Mouse (Mus musculus): Measurements from ENCODE around the gene Unc5cl.

Gene Unc5cl

GRCm38 (mm10) chr17:48539326-48539725 lies 84.6 kb downstream of the Unc5cl start:
- DNase-seq (ENCODE audit: low read depth): no peak

GRCm38 (mm10) chr17:48542733-48543132 lies 88.0 kb downstream of the Unc5cl start:
- no peak for DNase-seq (ENCODE audit: low read depth)

- DNase-seq (ENCODE audit: low read depth): no peak
Observed at GRCm38 (mm10) chr17:48543301-48543765, 88.6 kb downstream of the Unc5cl start.

GRCm38 (mm10) chr17:48544722-48545121 lies 90.0 kb downstream of the Unc5cl start:
- DNase-seq (ENCODE audit: low read depth): no peak

- no peak for DNase-seq (ENCODE audit: low read depth)
Observed at GRCm38 (mm10) chr17:48545223-48545943, 90.7 kb downstream of the Unc5cl start.

- DNase-seq (ENCODE audit: low read depth): no peak
Observed at GRCm38 (mm10) chr17:48546036-48546435, 91.3 kb downstream of the Unc5cl start.

GRCm38 (mm10) chr17:48547668-48548067 lies 93.0 kb downstream of the Unc5cl start:
- no peak for DNase-seq (ENCODE audit: low read depth)

- no peak for DNase-seq (ENCODE audit: low read depth)
Observed at GRCm38 (mm10) chr17:48551788-48552531, 97.3 kb downstream of the Unc5cl start.

- no peak for DNase-seq (ENCODE audit: low read depth)
Observed at GRCm38 (mm10) chr17:48552532-48552915, 97.8 kb downstream of the Unc5cl start.

- no peak for DNase-seq (ENCODE audit: low read depth)
Observed at GRCm38 (mm10) chr17:48556223-48556962, 101.7 kb downstream of the Unc5cl start.

- no peak for DNase-seq (ENCODE audit: low read depth)
Observed at GRCm38 (mm10) chr17:48557823-48558715, 103.4 kb downstream of the Unc5cl start.

- no peak for DNase-seq (ENCODE audit: low read depth)
Observed at GRCm38 (mm10) chr17:48564931-48565330, 110.2 kb downstream of the Unc5cl start.

GRCm38 (mm10) chr17:48569656-48570055 lies 115.0 kb downstream of the Unc5cl start:
- no peak for DNase-seq (ENCODE audit: low read depth)

- no peak for DNase-seq (ENCODE audit: low read depth)
Observed at GRCm38 (mm10) chr17:48581153-48581552, 126.5 kb downstream of the Unc5cl start.

- DNase-seq (ENCODE audit: low read depth): no peak
Observed at GRCm38 (mm10) chr17:48582486-48582990, 127.8 kb downstream of the Unc5cl start.

- DNase-seq (ENCODE audit: low read depth): no peak
Observed at GRCm38 (mm10) chr17:48583401-48583800, 128.7 kb downstream of the Unc5cl start.

GRCm38 (mm10) chr17:48585902-48586359 lies 131.2 kb downstream of the Unc5cl start:
- DNase-seq (ENCODE audit: low read depth): peak; percentile 57

- peak; percentile 56 for DNase-seq (ENCODE audit: low read depth)
Observed at GRCm38 (mm10) chr17:48588674-48589073, 134.0 kb downstream of the Unc5cl start.

All from induced T-regulatory cell, adult 2 months (primary cell).